Mouse (Mus musculus): ENCODE measurements around the gene Map1a. TPM values are rescaled to one million over a fixed set of nuclear protein-coding genes. Genes with fewer than 3 reads are reported as not detected.

Map1a gene
- polyA plus RNA-seq, 1 experiment from 2014 or later = 14.7 TPM

Other genes starting within 250 kb of the Map1a start
- 0.10 TPM in 1 of 2 replicates, not detected in the other for gene Tgm5, start 203.8 kb upstream of the Map1a start, polyA plus RNA-seq (2015; fragmentation: Nextera tagmentation; extraction: Ambion mirVana)
- gene Tgm7, start 179.8 kb upstream of the Map1a start, polyA plus RNA-seq (2015; fragmentation: Nextera tagmentation; extraction: Ambion mirVana) = not detected in 2 replicates
- 28.7 and 29.9 TPM in 2 replicates for gene Adal, start 149.2 kb upstream of the Map1a start, polyA plus RNA-seq (2015; fragmentation: Nextera tagmentation; extraction: Ambion mirVana)
- gene Lcmt2, start 148.9 kb upstream of the Map1a start, polyA plus RNA-seq (2015; fragmentation: Nextera tagmentation; extraction: Ambion mirVana) = 25.1 and 26.6 TPM in 2 replicates
- 68.8 and 70.4 TPM in 2 replicates for gene Tubgcp4, start 118.9 kb upstream of the Map1a start, polyA plus RNA-seq (2015; fragmentation: Nextera tagmentation; extraction: Ambion mirVana)
- gene Zscan29, start 118.5 kb upstream of the Map1a start, polyA plus RNA-seq (2015; fragmentation: Nextera tagmentation; extraction: Ambion mirVana) = 11.9 and 12.1 TPM in 2 replicates
- 179 and 204 TPM in 2 replicates for gene Trp53bp1, start 18.2 kb upstream of the Map1a start, polyA plus RNA-seq (2015; fragmentation: Nextera tagmentation; extraction: Ambion mirVana)
- 14.0 and 15.5 TPM in 2 replicates for gene Ppip5k1, start 65.8 kb downstream of the Map1a start, polyA plus RNA-seq (2015; fragmentation: Nextera tagmentation; extraction: Ambion mirVana)
- 11.3 and 11.9 TPM in 2 replicates for gene Ckmt1, start 68.1 kb downstream of the Map1a start, polyA plus RNA-seq (2015; fragmentation: Nextera tagmentation; extraction: Ambion mirVana)
- gene Strc, start 97.6 kb downstream of the Map1a start, polyA plus RNA-seq (2015; fragmentation: Nextera tagmentation; extraction: Ambion mirVana) = not detected in 2 replicates
- 320 and 349 TPM in 2 replicates for gene Pdia3, start 124.2 kb downstream of the Map1a start, polyA plus RNA-seq (2015; fragmentation: Nextera tagmentation; extraction: Ambion mirVana)
- gene Catsper2, start 124.2 kb downstream of the Map1a start, polyA plus RNA-seq (2015; fragmentation: Nextera tagmentation; extraction: Ambion mirVana) = 3.8 and 5.1 TPM in 2 replicates
- gene Ell3, start 154.7 kb downstream of the Map1a start, polyA plus RNA-seq (2015; fragmentation: Nextera tagmentation; extraction: Ambion mirVana) = 1.7 and 2.1 TPM in 2 replicates
- 420 and 494 TPM in 2 replicates for gene Serf2, start 159.6 kb downstream of the Map1a start, polyA plus RNA-seq (2015; fragmentation: Nextera tagmentation; extraction: Ambion mirVana)
- gene Hypk, start 163.7 kb downstream of the Map1a start, polyA plus RNA-seq (2015; fragmentation: Nextera tagmentation; extraction: Ambion mirVana) = 115 and 122 TPM in 2 replicates
- gene Serinc4, start 167.2 kb downstream of the Map1a start, polyA plus RNA-seq (2015; fragmentation: Nextera tagmentation; extraction: Ambion mirVana) = 0.90 and 0.92 TPM in 2 replicates
- gene Mfap1b, start 184.5 kb downstream of the Map1a start, polyA plus RNA-seq (2015; fragmentation: Nextera tagmentation; extraction: Ambion mirVana) = 70.7 and 71.7 TPM in 2 replicates
- 33.4 and 35.1 TPM in 2 replicates for gene Mfap1a, start 217.1 kb downstream of the Map1a start, polyA plus RNA-seq (2015; fragmentation: Nextera tagmentation; extraction: Ambion mirVana)
- gene Wdr76, start 217.1 kb downstream of the Map1a start, polyA plus RNA-seq (2015; fragmentation: Nextera tagmentation; extraction: Ambion mirVana) = 11.6 and 13.5 TPM in 2 replicates

Measured in forebrain, embryonic 13.5 days (tissue).